Mouse (Mus musculus) frontal cortex, postnatal 25 days (tissue): ENCODE data around the gene Cabin1.
"Not testable (repeated sequence)": the region's sequence is repeated elsewhere in the genome, so short reads cannot be mapped to it uniquely, and the experiment has no call there.

Experiments
- DNase-seq, 2 experiments: peaks; one replicate each; pipeline ENCODE4 v3.0.0; 2022; ENCODE audit warnings: low spot score in 2 of 2

Gene Cabin1

GRCm38 (mm10) chr10:75767756-75768155 lies 3.6 kb upstream of the Cabin1 start:
- not testable (repeated sequence) for DNase-seq

- no peak for DNase-seq
Observed at GRCm38 (mm10) chr10:75766856-75767255, 2.7 kb upstream of the Cabin1 start.

GRCm38 (mm10) chr10:75764519-75765473 lies 655 bp upstream of the Cabin1 start:
- peak in 1 of 2 experiments; percentile 50 for DNase-seq

- DNase-seq: no peak
Observed at GRCm38 (mm10) chr10:75762413-75762812, 1.7 kb downstream of the Cabin1 start.

GRCm38 (mm10) chr10:75760311-75760710 lies 3.8 kb downstream of the Cabin1 start:
- no peak for DNase-seq

- DNase-seq: no peak
Observed at GRCm38 (mm10) chr10:75756719-75757118, 7.4 kb downstream of the Cabin1 start.

- peak; percentile 81 to 84 for DNase-seq
Observed at GRCm38 (mm10) chr10:75744017-75744416, 20.1 kb downstream of the Cabin1 start.

GRCm38 (mm10) chr10:75743369-75743768 lies 20.8 kb downstream of the Cabin1 start:
- DNase-seq: peak; percentile 46 to 60

GRCm38 (mm10) chr10:75740866-75741265 lies 23.3 kb downstream of the Cabin1 start:
- DNase-seq: no peak

- DNase-seq: no peak
Observed at GRCm38 (mm10) chr10:75725449-75725848, 38.7 kb downstream of the Cabin1 start.

GRCm38 (mm10) chr10:75720215-75720614 lies 43.9 kb downstream of the Cabin1 start:
- DNase-seq: no peak

GRCm38 (mm10) chr10:75714795-75715194 lies 49.3 kb downstream of the Cabin1 start:
- no peak for DNase-seq

GRCm38 (mm10) chr10:75713026-75713425 lies 51.1 kb downstream of the Cabin1 start:
- DNase-seq: no peak

GRCm38 (mm10) chr10:75710210-75710609 lies 53.9 kb downstream of the Cabin1 start:
- no peak for DNase-seq

GRCm38 (mm10) chr10:75709261-75709660 lies 54.9 kb downstream of the Cabin1 start:
- DNase-seq: no peak

- DNase-seq: no peak
Observed at GRCm38 (mm10) chr10:75708633-75708992, 55.5 kb downstream of the Cabin1 start.

- DNase-seq: no peak
Observed at GRCm38 (mm10) chr10:75707901-75708632, 56.1 kb downstream of the Cabin1 start.

- DNase-seq: no peak
Observed at GRCm38 (mm10) chr10:75706632-75707216, 57.4 kb downstream of the Cabin1 start.

- no peak for DNase-seq
Observed at GRCm38 (mm10) chr10:75705681-75706400, 58.3 kb downstream of the Cabin1 start.

GRCm38 (mm10) chr10:75704212-75705185 lies 59.6 kb downstream of the Cabin1 start:
- DNase-seq: peak; percentile 70 to 80
